Mouse (Mus musculus) layer of hippocampus, postnatal 36 days (tissue): ENCODE measurements around the gene Cdc42se2. TPM values are rescaled to one million over a fixed set of nuclear protein-coding genes. Genes with fewer than 3 reads are reported as not detected.

ENCODE experiments used
- DNase-seq, 2 experiments: peaks; one replicate each; pipeline ENCODE4 v3.0.0; 2022
- total RNA-seq, 2 experiments: library from RNA; stranded (reverse); gene quantifications; 2 replicates each; pipeline ENCODE4 v1.2.3; 2021

The Cdc42se2 gene
- 100 to 1,000 TPM; 141 to 144 TPM for total RNA-seq

GRCm38 (mm10) chr11:54787488-54788474, at the start of gene Cdc42se2:
Gene Cdc42se2, minus strand, starts transcription at chr11:54787675.
- peak; percentile 97 for DNase-seq

GRCm38 (mm10) chr11:54836106-54836505, 48.6 kb upstream of the Cdc42se2 start:
- DNase-seq: no peak

DNA sequence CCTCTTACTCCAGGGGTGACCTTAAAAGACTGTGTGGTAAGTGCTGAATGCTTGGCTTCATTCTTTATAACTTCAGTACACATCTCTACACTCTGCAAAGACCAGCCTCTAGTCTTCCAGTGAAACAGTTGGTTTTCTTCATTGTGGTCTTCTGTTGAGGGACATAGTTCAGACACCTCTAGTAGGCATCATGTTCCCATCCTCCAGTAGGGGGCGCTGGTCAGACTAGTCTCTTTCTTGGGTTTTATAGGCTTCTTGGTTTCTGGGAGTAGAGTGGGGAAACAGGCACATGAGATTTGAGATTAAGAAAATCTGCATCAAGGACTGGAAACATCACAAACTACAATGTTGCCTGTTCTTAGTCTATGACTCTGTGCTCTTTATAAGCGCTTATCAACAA, 47.1 kb upstream of the Cdc42se2 start:
- DNase-seq: no peak

DNA sequence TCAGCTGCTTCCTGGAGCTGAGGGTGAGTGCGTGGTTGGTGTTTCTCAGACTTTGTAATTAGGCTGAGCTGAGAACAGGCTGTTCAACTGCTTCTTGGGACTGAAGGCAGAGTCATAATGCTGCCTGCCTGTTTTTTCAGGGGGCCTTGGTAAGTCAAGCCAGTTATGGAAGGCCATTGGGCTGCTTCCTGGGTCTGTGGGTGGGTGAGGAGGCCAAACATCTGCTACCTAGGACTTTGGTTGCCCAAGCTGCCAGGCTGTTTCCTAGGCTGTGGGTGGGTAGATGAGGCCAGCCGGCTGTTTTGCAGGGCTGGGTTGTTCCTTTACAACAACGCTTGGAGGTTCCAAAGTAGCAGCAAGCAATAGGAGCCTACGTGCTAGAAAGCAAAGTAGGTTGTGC, 46.4 kb upstream of the Cdc42se2 start:
- DNase-seq: peak; percentile 79 to 85

DNA sequence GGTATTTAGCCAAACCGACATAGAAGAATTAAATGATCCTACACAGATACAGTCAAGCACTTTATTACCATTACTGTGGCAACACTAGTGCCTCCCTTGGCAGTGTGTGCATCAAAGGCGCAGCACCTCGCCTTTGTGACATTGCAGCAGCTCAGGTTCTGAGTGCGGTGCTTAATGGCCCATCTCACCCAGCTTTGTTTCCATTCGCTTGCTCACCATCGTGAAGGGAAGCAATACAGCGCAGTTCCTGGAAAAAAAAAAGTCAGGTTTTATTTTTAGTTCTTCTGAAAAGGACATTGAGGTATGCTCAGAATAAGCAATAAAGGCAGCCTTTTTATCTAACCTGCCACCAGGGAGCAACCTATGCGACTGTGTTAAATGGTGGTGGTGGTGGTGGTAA, 39.3 kb upstream of the Cdc42se2 start:
- DNase-seq: no peak

GRCm38 (mm10) chr11:54825774-54826173, 38.3 kb upstream of the Cdc42se2 start:
- no peak for DNase-seq

DNA sequence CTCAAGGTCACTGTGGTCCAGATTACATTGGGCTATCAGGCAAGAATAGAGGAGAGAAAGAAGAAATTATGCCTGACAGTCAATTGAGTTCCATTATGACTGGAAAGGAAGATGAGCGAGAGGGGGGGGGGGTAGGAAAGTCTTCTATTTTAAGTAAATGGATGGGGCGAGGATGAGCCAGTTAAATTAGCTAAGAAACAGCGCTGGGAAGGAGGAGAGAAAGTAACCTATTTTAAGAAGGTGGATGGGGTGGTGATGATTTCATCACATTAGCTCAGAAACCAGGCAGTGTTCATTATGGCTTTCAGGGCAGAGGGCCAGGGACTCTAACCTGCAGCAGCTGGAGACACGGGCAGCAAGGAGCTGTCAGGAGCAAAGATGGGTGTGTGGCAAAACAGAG, 36.0 kb upstream of the Cdc42se2 start:
- no peak for DNase-seq

DNA sequence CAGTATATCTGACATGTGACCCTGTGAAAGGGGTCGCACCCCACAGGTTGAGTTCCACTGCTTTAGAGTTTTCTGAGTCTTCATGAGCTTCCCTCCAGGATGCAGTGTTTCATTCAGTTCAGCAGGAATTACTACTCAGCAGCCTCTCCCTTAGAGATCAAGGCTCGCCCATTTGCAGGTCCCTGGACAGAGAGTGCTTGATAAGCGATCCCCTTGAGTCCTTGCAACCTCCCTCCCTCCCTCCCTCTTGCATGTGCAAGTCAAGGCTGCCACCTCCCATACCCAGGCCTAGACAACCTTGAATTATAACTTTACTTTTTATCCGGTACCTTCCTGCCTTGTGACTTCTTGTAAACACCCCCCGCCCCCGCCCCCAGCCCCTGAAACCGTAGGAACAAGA, 32.0 kb upstream of the Cdc42se2 start:
- no peak for DNase-seq

- no peak for DNase-seq
These were observed 30.0 kb upstream of the Cdc42se2 start for GRCm38 (mm10) chr11:54817449-54817848.

GRCm38 (mm10) chr11:54815659-54816058, 28.2 kb upstream of the Cdc42se2 start:
- DNase-seq: no peak

- DNase-seq: peak; percentile 19
These were observed 25.5 kb upstream of the Cdc42se2 start for GRCm38 (mm10) chr11:54812812-54813516.

DNA sequence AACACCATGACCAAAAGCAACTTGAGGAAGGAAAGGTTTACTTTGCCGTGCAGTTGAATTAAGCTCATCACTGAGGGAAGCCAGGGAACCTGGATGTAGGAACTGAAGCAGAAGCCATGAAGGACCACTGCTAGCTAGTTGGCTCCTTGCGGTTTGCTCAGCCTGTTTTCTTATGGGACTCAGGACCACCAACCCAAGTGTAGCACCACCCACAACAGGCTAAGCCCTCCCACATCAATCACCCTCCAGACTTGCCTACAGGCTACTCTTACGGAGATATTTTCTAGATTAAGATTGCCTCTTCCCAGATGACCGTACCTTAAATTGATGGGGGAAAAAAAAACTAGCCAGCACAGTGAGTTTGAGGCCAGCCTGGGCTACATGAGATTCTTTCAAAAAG, 24.8 kb upstream of the Cdc42se2 start:
- DNase-seq: no peak

DNA sequence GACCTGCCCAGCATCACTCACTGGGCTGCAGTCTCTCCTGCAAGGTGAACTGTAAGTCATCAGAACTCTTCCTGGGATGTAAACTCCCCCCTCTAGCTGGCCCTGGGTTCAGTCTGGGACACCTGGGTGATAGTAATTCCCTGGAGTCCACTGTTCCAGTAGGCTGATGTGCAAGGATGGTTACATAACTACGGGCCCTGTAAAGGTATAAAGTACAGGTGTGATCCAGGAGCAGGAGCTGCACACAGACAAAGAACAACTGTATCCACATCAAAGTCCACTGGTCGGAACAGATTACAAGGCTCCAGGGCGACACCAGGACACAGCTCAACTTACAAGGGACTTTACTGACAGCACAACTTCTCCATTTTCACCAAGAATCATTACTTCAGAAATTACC, 23.6 kb upstream of the Cdc42se2 start:
- DNase-seq: no peak

GRCm38 (mm10) chr11:54809582-54809981, 22.1 kb upstream of the Cdc42se2 start:
- DNase-seq: no peak

DNA sequence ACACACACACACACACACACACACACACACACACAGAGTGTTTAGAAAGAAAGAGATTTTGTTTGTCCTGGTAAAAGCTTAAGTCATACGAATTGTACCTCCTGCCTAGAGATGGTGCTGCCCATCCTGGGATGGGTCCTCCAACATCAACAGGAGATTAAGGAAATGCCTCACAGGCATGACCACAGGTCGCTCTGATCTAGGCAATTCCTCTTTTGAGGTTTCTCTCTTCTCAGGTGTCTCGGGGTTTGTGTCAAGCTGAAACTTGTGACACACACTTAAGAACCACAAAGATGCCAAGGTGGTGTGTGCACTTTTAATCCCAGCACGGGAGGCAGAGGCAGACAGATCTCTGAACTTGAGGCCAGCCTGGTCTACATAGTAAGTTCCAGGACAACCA, 20.7 kb upstream of the Cdc42se2 start:
- DNase-seq: no peak

- DNase-seq: no peak
These were observed 20.2 kb upstream of the Cdc42se2 start for GRCm38 (mm10) chr11:54807669-54808068.

GRCm38 (mm10) chr11:54806891-54807290, 19.4 kb upstream of the Cdc42se2 start:
- no peak for DNase-seq

DNA sequence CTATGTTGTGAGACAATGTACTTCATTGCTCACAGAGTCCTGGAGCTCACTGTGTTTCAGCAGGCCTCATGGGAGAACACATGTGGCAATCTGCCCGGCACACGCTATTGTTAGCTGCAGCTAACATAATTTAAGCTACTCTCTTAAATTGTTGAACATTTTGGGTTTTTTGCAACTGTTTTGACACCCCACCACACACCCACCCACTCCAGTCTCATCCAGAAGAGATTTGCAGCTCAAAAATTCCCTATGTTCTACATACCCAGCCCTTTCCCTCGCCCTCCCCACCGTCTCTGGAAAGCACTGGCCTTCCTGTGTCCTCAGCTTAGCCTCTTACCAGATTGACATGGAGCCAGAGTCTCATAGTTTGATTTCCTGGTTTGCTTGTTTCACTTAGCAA, 17.7 kb upstream of the Cdc42se2 start:
- peak; percentile 75 to 79 for DNase-seq

- no peak for DNase-seq
These were observed 15.1 kb upstream of the Cdc42se2 start for GRCm38 (mm10) chr11:54802621-54803020.

DNA sequence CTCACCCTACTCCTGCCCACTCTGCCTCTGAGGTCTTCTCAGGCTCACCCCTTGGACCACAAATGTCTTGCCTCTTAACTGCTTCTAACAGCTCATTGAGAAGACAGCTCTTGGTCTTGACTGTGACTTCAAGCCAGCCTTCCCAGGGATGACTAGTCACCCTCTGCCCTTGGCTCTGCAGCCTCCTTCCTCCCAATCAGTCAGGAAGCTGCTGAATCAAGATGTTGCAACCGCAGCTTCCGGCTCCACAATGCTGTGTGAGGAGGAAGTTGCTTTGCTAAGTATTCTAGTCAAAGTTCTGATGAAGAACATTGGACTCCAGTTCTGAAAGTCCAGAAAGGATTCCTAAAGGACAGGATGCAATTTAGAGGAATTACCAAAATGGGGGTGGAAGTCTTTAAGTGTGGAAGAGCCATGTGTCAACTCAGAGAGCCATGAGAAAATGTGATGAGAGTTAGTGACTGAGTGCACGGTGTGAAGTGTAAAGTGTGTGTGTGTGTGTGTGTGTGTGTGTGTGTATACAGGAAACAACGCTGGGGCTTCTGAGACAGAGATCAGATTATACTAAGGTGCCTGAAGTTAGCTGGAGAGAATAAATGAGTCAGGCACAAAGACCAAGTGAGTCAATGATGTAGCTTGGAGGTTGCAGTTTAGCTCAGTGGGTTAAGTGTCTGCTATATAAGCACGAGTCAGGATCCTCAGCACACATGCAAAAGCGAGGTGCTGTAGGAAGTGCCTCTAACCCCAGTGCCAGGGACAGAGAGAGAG, 14.5 kb upstream of the Cdc42se2 start:
- no peak for DNase-seq

DNA sequence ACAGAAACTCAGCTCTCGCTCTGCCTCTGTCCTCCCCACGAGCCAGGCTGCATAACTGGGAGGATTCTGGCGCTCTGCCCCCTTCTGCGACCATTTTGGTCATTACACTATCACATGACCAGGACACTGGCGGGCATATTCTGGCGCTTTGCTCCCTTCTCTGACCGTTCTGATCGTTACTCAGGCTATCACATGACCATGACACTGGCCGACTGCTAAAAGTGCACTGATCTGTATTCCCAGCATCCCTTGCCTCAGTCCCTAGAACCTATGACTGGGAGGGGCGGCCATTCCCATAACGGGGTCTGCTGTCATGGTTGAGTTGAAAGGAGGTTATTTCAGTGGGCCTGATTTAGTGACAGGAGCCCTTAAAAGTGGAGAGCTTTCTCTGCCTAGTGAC, 9.1 kb upstream of the Cdc42se2 start:
- DNase-seq: no peak

GRCm38 (mm10) chr11:54794678-54795077, 7.2 kb upstream of the Cdc42se2 start:
- DNase-seq: no peak

GRCm38 (mm10) chr11:54793173-54793572, 5.7 kb upstream of the Cdc42se2 start:
- DNase-seq: no peak
